In genomic region chr4:149147528-149147927, GRCm38 (mm10) we compare ENCODE assay signal across 28 mouse cellular contexts. TPM values are rescaled to one million over a fixed set of nuclear protein-coding genes. Genes with fewer than 3 reads are reported as not detected.
A peak's percentile ranks its signal among the peaks of the same experiment; 100 is the strongest.
DNase-seq lines count a peak whose midpoint lies in the region; ATAC-seq and TF ChIP-seq lines count a peak whose summit lies in the region.
"Had no signal": no experiment of that assay in that cellular context is flagged by ENCODE, and none has a peak within 500 bp of the region (broad histone marks: within the 10 kb centered on the region; RNA-seq: fewer than 3 reads in every experiment).

No protein-coding gene starts in this region.

- no peaks in the 10 kb centered on the region for H3K27me3 ChIP-seq in liver, postnatal 0 days (ENCODE audit: insufficient read depth, low read length)
- peaks cover 3% of the 10 kb centered on the region for H3K27me3 ChIP-seq in E14TG2a.4 (ENCODE audit: insufficient read depth, low read length)
- H3K27me3 ChIP-seq in stomach, embryonic 14.5 days (ENCODE audit: control insufficient read depth, insufficient read depth, low read length) = no peaks in the 10 kb centered on the region
- H3K27me3 ChIP-seq: CH12.LX; forebrain, embryonic 15.5 days; heart, embryonic 15.5 days; hindbrain, embryonic 13.5 days; limb, embryonic 13.5 days; neural tube, embryonic 15.5 days had no signal

- no peak overlapping the region for H3K4me3 ChIP-seq in liver, postnatal 0 days (ENCODE audit: low read depth, low read length)
- peak overlapping the region; percentile 46; the same call in 1 of the 2 replicates for H3K4me3 ChIP-seq in E14TG2a.4 (replicated peaks; ENCODE audit: low read length)
- no peak overlapping the region for H3K4me3 ChIP-seq in stomach, embryonic 14.5 days (ENCODE audit: low read depth, low read length)
- H3K4me3 ChIP-seq: forebrain, embryonic 15.5 days; heart, embryonic 15.5 days; hindbrain, embryonic 13.5 days; limb, embryonic 13.5 days; liver, embryonic 13.5 days; neural tube, embryonic 15.5 days had no signal

- no peak overlapping the region for H3K9ac ChIP-seq in liver, postnatal 0 days (replicated peaks)
- H3K9ac ChIP-seq in stomach, embryonic 14.5 days (replicated peaks; ENCODE audit: low read depth, low read length) = no peak overlapping the region
- H3K9ac ChIP-seq: forebrain, embryonic 15.5 days; heart, embryonic 15.5 days; hindbrain, embryonic 13.5 days; liver, embryonic 13.5 days; lung, embryonic 14.5 days; neural tube, embryonic 15.5 days had no signal

- H3K27ac ChIP-seq in liver, postnatal 0 days (ENCODE audit: low read depth) = peak overlapping the region; percentile 62
- no peak overlapping the region; the same call in 1 of the 2 replicates for H3K27ac ChIP-seq in stomach, embryonic 14.5 days (ENCODE audit: low read length)
- H3K27ac ChIP-seq: forebrain, embryonic 15.5 days; heart, embryonic 15.5 days; hindbrain, embryonic 13.5 days; limb, embryonic 13.5 days; liver, embryonic 13.5 days; neural tube, embryonic 15.5 days had no signal

- TF ChIP-seq CTCF in liver, postnatal 0 days (IDR thresholded peaks at IDR 0.05; ENCODE audit: low read depth) = no peak
- no peak for TF ChIP-seq CTCF in E14TG2a.4 (conservative IDR thresholded peaks at IDR 0.05; ENCODE audit: low read length)

- DNase-seq in CD4-positive, CD25-positive, alpha-beta regulatory T cell, adult 2 months (ENCODE audit: low read depth, low spot score) = peak; percentile 34
- DNase-seq in liver, postnatal 0 days = no peak
- DNase-seq in liver = no peak
- no peak for DNase-seq in retina, postnatal 1 day
- no peak for DNase-seq in layer of hippocampus, adult 18-20 months (ENCODE audit: low spot score in 2 of 2)
- DNase-seq: adrenal gland, adult 8-10 months; cerebellum, adult 2 months; cerebellum, postnatal 36 days; embryo, embryonic 11 days; gastrocnemius, postnatal 36 days; heart, postnatal 36 days; kidney, postnatal 4 days; layer of hippocampus, adult 9-11 months; liver, embryonic 13.5 days; lung, embryonic 14.5 days; lung, postnatal 4 days had no signal

- no peak for TF ChIP-seq EP300 in liver, postnatal 0 days (IDR thresholded peaks at IDR 0.05; ENCODE audit: low read depth)

- WGBS in liver, postnatal 0 days (ENCODE audit: insufficient replicate concordance) = 48% methylated on average over 7 of the region's 7 CpGs
- WGBS in stomach, embryonic 14.5 days = 74% methylated on average over 7 of the region's 7 CpGs

- no peaks in the 10 kb centered on the region for H3K9me3 ChIP-seq in liver, postnatal 0 days (ENCODE audit: low read length)
- peaks cover 6% of the 10 kb centered on the region; the same call in 1 of the 2 replicates for H3K9me3 ChIP-seq in E14TG2a.4 (ENCODE audit: low read length)
- no peaks in the 10 kb centered on the region for H3K9me3 ChIP-seq in stomach, embryonic 14.5 days (ENCODE audit: control insufficient read depth, low read depth, low read length)
- H3K9me3 ChIP-seq: forebrain, embryonic 15.5 days; heart, embryonic 15.5 days; hindbrain, embryonic 13.5 days; limb, embryonic 13.5 days; liver, embryonic 13.5 days; neural tube, embryonic 15.5 days had no signal

- H3K36me3 ChIP-seq in liver, postnatal 0 days (replicated peaks; ENCODE audit: insufficient read depth, low read length) = peaks cover 16% of the 10 kb centered on the region
- H3K36me3 ChIP-seq in E14TG2a.4 (ENCODE audit: insufficient read depth, low read length) = peaks cover 37% of the 10 kb centered on the region
- peaks cover 23% of the 10 kb centered on the region for H3K36me3 ChIP-seq in stomach, embryonic 14.5 days (ENCODE audit: control insufficient read depth, insufficient read depth, low read length)

- no peak overlapping the region for H3K4me2 ChIP-seq in liver, postnatal 0 days (ENCODE audit: low read depth, low read length)
- H3K4me2 ChIP-seq in stomach, embryonic 14.5 days (replicated peaks; ENCODE audit: low read depth, low read length) = no peak overlapping the region
- H3K4me2 ChIP-seq: forebrain, embryonic 15.5 days; heart, embryonic 15.5 days; hindbrain, embryonic 13.5 days; limb, embryonic 13.5 days; liver, embryonic 13.5 days; lung, embryonic 14.5 days; midbrain, embryonic 11.5 days; neural tube, embryonic 15.5 days had no signal

- ATAC-seq in CD4-positive, CD25-positive, alpha-beta regulatory T cell, adult 4 months = no peak
- ATAC-seq in liver, postnatal 0 days = no peak
- peak; percentile 47; the same call in 1 of the 2 replicates for ATAC-seq in stomach, embryonic 14.5 days (ENCODE audit: insufficient number of reproducible peaks, insufficient read depth, low FRiP score, low read depth)
- ATAC-seq: activated CD4-positive, CD25-positive, alpha-beta regulatory T cell, adult 4 months; forebrain, embryonic 15.5 days had no signal

- peaks cover 16% of the 10 kb centered on the region for H3K4me1 ChIP-seq in liver, postnatal 0 days (ENCODE audit: insufficient read depth)
- peaks cover 32% of the 10 kb centered on the region for H3K4me1 ChIP-seq in E14TG2a.4 (replicated peaks; ENCODE audit: low read depth, low read length)
- peaks cover 5% of the 10 kb centered on the region; the same call in 1 of the 2 replicates for H3K4me1 ChIP-seq in stomach, embryonic 14.5 days (ENCODE audit: control insufficient read depth, insufficient read depth, low read length)

RNA-seq across cellular contexts. Expression of gene Cenps, which starts 10.1 kb away (rescaled TPM):
- 1 to 10 TPM; 6.8 to 8.5 TPM for polyA plus RNA-seq in CD4-positive, CD25-positive, alpha-beta regulatory T cell, adult 4 months (2017; shearing (Covaris generic))
- polyA plus RNA-seq in liver, postnatal 0 days (2015; fragmentation: Nextera tagmentation; extraction: Ambion mirVana) = 8.4 and 8.7 TPM in 2 replicates
- polyA plus RNA-seq in stomach, embryonic 14.5 days (2014; fragmentation: Nextera tagmentation; extraction: Ambion mirVana) = 35.1 and 35.4 TPM in 2 replicates
- total RNA-seq in layer of hippocampus, adult 18-20 months (2021) = 10 to 100 TPM; 21.1 to 23.8 TPM

RNA-seq across cellular contexts. Expression of gene Pgd, which starts 19.0 kb away (rescaled TPM):
- 10 to 100 TPM; 41.3 to 86.4 TPM for polyA plus RNA-seq in CD4-positive, CD25-positive, alpha-beta regulatory T cell, adult 4 months (2017; shearing (Covaris generic))
- 43.4 and 49.9 TPM in 2 replicates for polyA plus RNA-seq in liver, postnatal 0 days (2015; fragmentation: Nextera tagmentation; extraction: Ambion mirVana)
- polyA plus RNA-seq in stomach, embryonic 14.5 days (2014; fragmentation: Nextera tagmentation; extraction: Ambion mirVana) = 66.8 and 69.3 TPM in 2 replicates
- 10 to 100 TPM; 29.5 to 34.4 TPM for total RNA-seq in layer of hippocampus, adult 18-20 months (2021)

RNA-seq across cellular contexts. Expression of gene Cort, which starts 21.0 kb away (rescaled TPM):
- not detected for polyA plus RNA-seq in CD4-positive, CD25-positive, alpha-beta regulatory T cell, adult 4 months (2017; shearing (Covaris generic))
- polyA plus RNA-seq in liver, postnatal 0 days (2015; fragmentation: Nextera tagmentation; extraction: Ambion mirVana) = not detected in 2 replicates
- 0.65 and 0.81 TPM in 2 replicates for polyA plus RNA-seq in stomach, embryonic 14.5 days (2014; fragmentation: Nextera tagmentation; extraction: Ambion mirVana)
- 10 to 100 TPM in 1 of 2 experiments, 1 to 10 TPM in 1; 9.8 to 13.8 TPM for total RNA-seq in layer of hippocampus, adult 18-20 months (2021)
- total RNA-seq: gastrocnemius, postnatal 36 days; heart, postnatal 36 days had no signal
- polyA plus RNA-seq: kidney, embryonic 14.5 days; liver, embryonic 13.5 days; lung, embryonic 14.5 days; neural tube, embryonic 15.5 days had no signal

RNA-seq across cellular contexts. Expression of gene Dffa, which starts 43.6 kb away (rescaled TPM):
- polyA plus RNA-seq in CD4-positive, CD25-positive, alpha-beta regulatory T cell, adult 4 months (2017; shearing (Covaris generic)) = 10 to 100 TPM; 20.4 to 30.8 TPM
- 12.5 and 13.4 TPM in 2 replicates for polyA plus RNA-seq in liver, postnatal 0 days (2015; fragmentation: Nextera tagmentation; extraction: Ambion mirVana)
- 28.6 and 30.6 TPM in 2 replicates for polyA plus RNA-seq in stomach, embryonic 14.5 days (2014; fragmentation: Nextera tagmentation; extraction: Ambion mirVana)
- total RNA-seq in layer of hippocampus, adult 18-20 months (2021) = 10 to 100 TPM; 48.8 to 50.7 TPM

RNA-seq across cellular contexts. Expression of gene Pex14, which starts 47.9 kb away (rescaled TPM):
- 10 to 100 TPM; 16.2 to 23.5 TPM for polyA plus RNA-seq in CD4-positive, CD25-positive, alpha-beta regulatory T cell, adult 4 months (2017; shearing (Covaris generic))
- polyA plus RNA-seq in liver, postnatal 0 days (2015; fragmentation: Nextera tagmentation; extraction: Ambion mirVana) = 47.5 and 53.6 TPM in 2 replicates
- polyA plus RNA-seq in stomach, embryonic 14.5 days (2014; fragmentation: Nextera tagmentation; extraction: Ambion mirVana) = 40.0 and 41.2 TPM in 2 replicates
- 10 to 100 TPM; 46.7 to 47.1 TPM for total RNA-seq in layer of hippocampus, adult 18-20 months (2021)
